Mouse (Mus musculus) liver, embryonic 14.5 days (tissue): ENCODE results near the gene Iqgap2. TPM values are rescaled to one million over a fixed set of nuclear protein-coding genes. Genes with fewer than 3 reads are reported as not detected.

Experiments used
- ATAC-seq: fragments of 200-750 bp; cut with Nextera tagmentation; 2 replicates; pipeline ENCODE4 v1.8.0; 2017; ENCODE audit warnings: moderate number of reproducible peaks, mild to moderate bottlenecking, moderate library complexity; ENCODE audit not compliant: insufficient read depth
- DNase-seq, 3 experiments: peaks; one replicate each; pipeline ENCODE4 v3.0.0-alpha.2; 2012 to 2013; ENCODE audit warnings: low read depth in 3 of 3, low spot score in 3 of 3
- H3K27ac ChIP-seq: fragments of 300-500 bp; sonication (generic); 2 replicates; pipeline ENCODE4 v1.5.1; 2014; ENCODE audit warnings: moderate library complexity, mild to moderate bottlenecking, control low read depth, inconsistent platforms
- H3K27me3 ChIP-seq: fragments of 300-500 bp; sonication (generic); 2 replicates; pipeline ENCODE4 v1.6.1; 2014; ENCODE audit warnings: mild to moderate bottlenecking, low read length, moderate library complexity; ENCODE audit not compliant: control insufficient read depth, insufficient read depth
- H3K36me3 ChIP-seq: fragments of 300-500 bp; sonication (generic); replicated peaks from 2 replicates; pipeline ENCODE4 v1.6.1; 2014; ENCODE audit warnings: low read depth; ENCODE audit not compliant: control insufficient read depth, insufficient read depth
- H3K4me1 ChIP-seq, 2 experiments: fragments of 200-500 bp in 1 of 2; fragments of 300-500 bp in 1 of 2; sonication (generic) in 1 of 2; replicated peaks; 2 replicates each; pipeline ENCODE4 v1.6.1; 2012 to 2014; ENCODE audit warnings: antibody characterized with exemption in 1 of 2, inconsistent platforms in 1 of 2, low read length in 1 of 2; ENCODE audit not compliant: control insufficient read depth in 2 of 2, insufficient read depth in 2 of 2
- H3K4me2 ChIP-seq: fragments of 300-500 bp; sonication (generic); 2 replicates; pipeline ENCODE4 v1.6.1; 2014; ENCODE audit warnings: low read depth, mild to moderate bottlenecking, control low read depth, moderate library complexity
- H3K4me3 ChIP-seq, 2 experiments: fragments of 200-500 bp in 1 of 2; fragments of 300-500 bp in 1 of 2; sonication (generic) in 1 of 2; 2 replicates each; pipeline ENCODE4 v1.5.1; 2012 to 2014; ENCODE audit warnings: low read depth in 2 of 2, low read length in 2 of 2, mild to moderate bottlenecking in 2 of 2, control low read depth in 1 of 2, inconsistent platforms in 1 of 2, moderate library complexity in 1 of 2; ENCODE audit not compliant: insufficient read depth in 1 of 2
- H3K9ac ChIP-seq: fragments of 300-500 bp; sonication (generic); replicated peaks from 2 replicates; pipeline ENCODE4 v1.6.1; 2014; ENCODE audit warnings: mild to moderate bottlenecking, control low read depth, moderate library complexity
- H3K9me3 ChIP-seq: fragments of 300-500 bp; sonication (generic); 2 replicates; pipeline ENCODE4 v1.6.1; 2016; ENCODE audit warnings: low read length, mixed read lengths; ENCODE audit not compliant: control insufficient read depth
- CTCF ChIP-seq: IDR thresholded peaks from 2 replicates; pipeline ENCODE4 v1.5.1; 2016; ENCODE audit warnings: antibody characterized with exemption, low read depth, control low read depth
- EP300 ChIP-seq: IDR thresholded peaks from 2 replicates; pipeline ENCODE4 v1.6.1; 2016; ENCODE audit warnings: antibody characterized with exemption, low read depth
- whole genome bisulfite sequencing: fragments of 180-500 bp; shearing (Covaris S2); extraction: QIAGEN DNeasy Blood & Tissue Kit; methylation state at CpG from one replicate; pipeline ENCODE4 v1.1.7; 2014; ENCODE audit not compliant: insufficient replicate concordance; 5-methylcytosine and 5-hydroxymethylcytosine counted together
- polyA plus RNA-seq, 2 experiments: library from polyadenylated mRNA; depleted of rRNA in 1 of 2; stranded (reverse) in 1 of 2; unstranded in 1 of 2; fragments of >200 nt; fragmentation: Nextera tagmentation in 1 of 2; extraction: Ambion mirVana in 1 of 2; gene quantifications; 2 replicates each; pipeline versions ENCODE4 v1.2.1 to v1.2.3; 2012 to 2014

Iqgap2 gene
- polyA plus RNA-seq, 2 experiments: 10.8 to 11.8 TPM

- Histone ChIP-seq H3K9ac (no peak overlapping the region), H3K4me1 (peaks cover 0 to 13% of the 10 kb centered on the region in 2 experiments; a peak in 2 of 4 replicates), H3K4me2 (no peak overlapping the region), H3K27me3 (no peaks in the 10 kb centered on the region), H3K4me3 (no peak overlapping the region), H3K36me3 (no peaks in the 10 kb centered on the region), H3K27ac (no peak overlapping the region), H3K9me3 (no peaks in the 10 kb centered on the region)
- DNase-seq (no peak), ATAC-seq (no peak)
- no peak for TF ChIP-seq CTCF
- no peak for TF ChIP-seq EP300
- 72% methylated on average over 9 of the region's 9 CpGs for WGBS
Observed at GRCm38 (mm10) chr13:95800925-95801324, 90.8 kb downstream of the Iqgap2 start.

- peaks cover 0 to 4% of the 10 kb centered on the region in 2 experiments; a peak in 1 of 4 replicates for H3K4me1 ChIP-seq
- H3K27ac ChIP-seq: no peak overlapping the region
- ATAC-seq (no peak), DNase-seq (no peak)
- TF ChIP-seq EP300 (no peak), CTCF (no peak)
- no peak overlapping the region for H3K9ac ChIP-seq
- H3K4me3 ChIP-seq: no peak overlapping the region
- H3K36me3 ChIP-seq: no peaks in the 10 kb centered on the region
- WGBS: 47% methylated on average over 4 of the region's 4 CpGs
- no peak overlapping the region for H3K4me2 ChIP-seq
- H3K9me3 ChIP-seq: no peaks in the 10 kb centered on the region
- no peaks in the 10 kb centered on the region for H3K27me3 ChIP-seq
Observed at GRCm38 (mm10) chr13:95799322-95799721, 92.4 kb downstream of the Iqgap2 start.

DNA sequence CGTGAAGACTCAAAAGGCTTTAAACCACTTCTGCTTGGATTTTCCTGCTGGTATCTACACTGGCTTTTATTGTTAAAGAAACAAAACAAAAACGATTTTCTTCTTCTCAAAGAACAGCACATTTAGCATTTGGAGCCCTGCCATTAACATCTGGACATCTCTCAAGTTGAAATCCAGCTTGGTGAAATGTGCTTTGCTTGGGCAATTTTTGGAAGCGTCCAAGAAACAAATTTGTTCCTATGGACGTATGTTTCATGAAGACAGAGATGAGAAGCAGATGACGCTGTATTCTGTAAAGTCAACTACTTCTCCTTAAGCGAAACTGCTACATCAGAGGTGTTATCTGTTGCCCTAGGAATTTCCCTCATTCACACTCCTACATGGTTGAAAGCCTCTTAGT lies 93.0 kb downstream of the Iqgap2 start:
- TF ChIP-seq EP300 (no peak), CTCF (no peak)
- H3K4me2 ChIP-seq: no peak overlapping the region

DNA sequence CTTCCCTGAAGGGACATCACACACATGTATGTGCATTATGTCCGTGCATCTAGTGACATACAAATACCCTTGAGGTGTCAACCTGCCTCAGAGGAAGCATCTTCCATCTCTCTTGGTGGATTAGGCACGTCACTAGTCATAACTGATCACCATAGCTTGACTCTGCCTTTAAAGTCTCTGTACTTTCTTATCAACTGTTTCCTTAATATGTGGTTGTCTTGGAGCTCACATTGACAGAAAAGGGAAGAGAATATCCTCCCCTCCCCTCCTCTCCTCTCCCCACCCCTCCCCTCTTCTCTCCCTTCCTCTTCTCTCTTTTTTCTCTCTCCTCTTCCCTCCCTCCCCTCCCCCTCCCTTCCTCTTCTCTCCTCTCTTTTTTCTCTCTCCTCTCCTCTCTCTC lies 94.2 kb downstream of the Iqgap2 start:
- TF ChIP-seq CTCF (no peak), EP300 (no peak)
- DNase-seq: no peak
- no peak overlapping the region for H3K9ac ChIP-seq
- no peak overlapping the region for H3K4me3 ChIP-seq
- no peaks in the 10 kb centered on the region for H3K36me3 ChIP-seq
- peaks cover 0 to 5% of the 10 kb centered on the region in 2 experiments; a peak in 2 of 4 replicates for H3K4me1 ChIP-seq
- no peak overlapping the region for H3K4me2 ChIP-seq
- no peaks in the 10 kb centered on the region for H3K9me3 ChIP-seq
- WGBS: 37% methylated on average over 2 of the region's 2 CpGs
- H3K27ac ChIP-seq: no peak overlapping the region
- no peak for ATAC-seq
- H3K27me3 ChIP-seq: no peaks in the 10 kb centered on the region

More for the DNA sequence above, 93.0 kb downstream of the Iqgap2 start:
- Histone ChIP-seq H3K4me1 (peaks cover 0 to 2% of the 10 kb centered on the region in 2 experiments; a peak in 1 of 4 replicates), H3K27me3 (no peaks in the 10 kb centered on the region), H3K4me3 (no peak overlapping the region), H3K36me3 (no peaks in the 10 kb centered on the region), H3K9ac (no peak overlapping the region), H3K27ac (no peak overlapping the region), H3K9me3 (no peaks in the 10 kb centered on the region)
- ATAC-seq: no peak
- DNase-seq: no peak
- 47% methylated on average over 6 of the region's 6 CpGs for WGBS

GRCm38 (mm10) chr13:95794346-95794745 lies 97.4 kb downstream of the Iqgap2 start:
- 69% methylated on average over 8 of the region's 8 CpGs for WGBS
- DNase-seq: no peak
- TF ChIP-seq CTCF (no peak), EP300 (no peak)

More at GRCm38 (mm10) chr13:95794346-95794745, 97.4 kb downstream of the Iqgap2 start:
- no peak for ATAC-seq
- Histone ChIP-seq H3K9me3 (no peaks in the 10 kb centered on the region), H3K27ac (no peak overlapping the region), H3K27me3 (no peaks in the 10 kb centered on the region), H3K4me2 (no peak overlapping the region), H3K4me3 (no peak overlapping the region), H3K4me1 (peaks cover 4 to 18% of the 10 kb centered on the region in 2 experiments; a peak in 2 of 4 replicates), H3K9ac (no peak overlapping the region), H3K36me3 (no peaks in the 10 kb centered on the region)
